Mouse (Mus musculus) myocyte (in vitro differentiated cells): ENCODE measurements around the gene Mamld1.

ENCODE experiments used
- MYOD1 ChIP-seq, 3 experiments: IDR thresholded peaks; one replicate each; pipeline ENCODE4 v1.6.1; 2011; ENCODE audit warnings: control low read depth in 2 of 3, low read depth in 2 of 3, mild to moderate bottlenecking in 2 of 3, moderate library complexity in 1 of 3; ENCODE audit not compliant: insufficient read length in 2 of 3, control insufficient read depth in 1 of 3
- POLR2A ChIP-seq: IDR thresholded peaks from one replicate; pipeline ENCODE4 v1.6.1; 2011; ENCODE audit warnings: low read depth, mild to moderate bottlenecking, control low read depth, moderate library complexity; ENCODE audit not compliant: insufficient read length
- TCF12 ChIP-seq: IDR thresholded peaks from one replicate; pipeline ENCODE4 v1.6.1; 2011; ENCODE audit warnings: mild to moderate bottlenecking, control low read depth; ENCODE audit not compliant: poor library complexity, insufficient read depth, severe bottlenecking

- TF ChIP-seq POLR2A = no peak
- TF ChIP-seq TCF12 = no peak
- TF ChIP-seq MYOD1 (IDR thresholded peaks at IDR 0.05; ENCODE audit: control insufficient read depth in 1 of 3, insufficient read length in 2 of 3, low read depth in 2 of 3) = no peak
Measured at GRCm38 (mm10) chrX:71181526-71181925, 131.5 kb downstream of the Mamld1 start.
